Mouse (Mus musculus): Measurements from ENCODE around the gene Pnkp. TPM values are rescaled to one million over a fixed set of nuclear protein-coding genes. Genes with fewer than 3 reads are reported as not detected.
A peak's percentile ranks its signal among the peaks of the same experiment; 100 is the strongest.

Pnkp gene
- polyA plus RNA-seq, 1 experiment from 2014 or later, result 29.4 TPM

DNA sequence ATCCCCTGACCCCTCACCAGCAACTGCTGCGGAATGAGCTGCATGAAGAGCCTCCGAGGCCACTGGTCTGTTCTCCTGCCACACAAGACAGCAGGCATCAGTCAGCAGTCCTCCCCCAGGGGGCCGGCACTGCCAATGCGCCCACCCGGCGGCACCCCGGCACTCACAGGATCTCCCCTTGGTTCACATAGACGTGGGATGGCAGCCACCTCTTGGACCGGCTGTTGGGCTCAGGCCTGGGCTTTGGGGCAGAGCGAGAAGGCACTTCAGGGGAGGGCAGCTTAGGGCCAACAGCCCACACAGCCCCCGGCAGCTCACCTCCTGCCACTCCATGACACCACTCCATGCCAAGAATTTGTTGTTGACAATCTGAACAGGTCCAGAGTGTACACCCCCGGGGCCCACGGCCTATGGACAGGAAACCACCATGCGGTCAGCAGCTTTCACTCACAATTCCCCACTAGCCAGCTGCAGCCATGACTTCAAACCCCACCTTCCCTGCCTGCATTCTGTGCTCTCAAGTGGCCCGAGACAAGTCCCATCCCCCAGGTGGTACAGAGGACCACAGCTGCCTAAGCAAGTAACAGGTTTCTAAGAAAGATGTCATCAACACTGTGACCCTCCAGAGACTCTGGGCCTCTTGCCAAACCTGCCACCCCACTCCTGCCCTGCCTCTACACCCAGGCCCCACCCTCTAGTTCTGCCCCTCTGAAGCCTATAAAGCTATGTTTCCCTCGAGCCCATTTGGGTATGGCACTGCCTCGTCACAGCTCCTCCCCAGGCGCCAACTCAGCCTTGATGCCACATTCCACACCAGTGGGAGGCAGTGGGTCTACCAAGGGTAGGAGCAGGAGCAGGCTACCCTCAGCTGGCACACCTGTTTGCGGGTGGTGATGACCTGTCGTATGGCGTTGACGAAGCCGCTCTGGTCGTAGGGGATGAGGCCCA, 7.9 kb downstream of the Pnkp start:
- no peak for ATAC-seq
- H3K36me3 ChIP-seq (ENCODE audit: control insufficient read depth, insufficient read depth), result peaks cover 28% of the 10 kb centered on the region
- 80% methylated on average over 24 of the region's 24 CpGs for WGBS
- no peak overlapping the region for H3K4me2 ChIP-seq (ENCODE audit: low read length)
- H3K4me3 ChIP-seq (replicated peaks; ENCODE audit: low read length), result no peak overlapping the region
- no peak overlapping the region for H3K27ac ChIP-seq (ENCODE audit: low read length)
- peaks cover 44% of the 10 kb centered on the region for H3K4me1 ChIP-seq (replicated peaks; ENCODE audit: control insufficient read depth, insufficient read depth, low read length)
- H3K9me3 ChIP-seq (ENCODE audit: control insufficient read depth, low read length), result no peaks in the 10 kb centered on the region
- H3K9ac ChIP-seq (replicated peaks; ENCODE audit: low read depth, low read length), result no peak overlapping the region
- no peaks in the 10 kb centered on the region for H3K27me3 ChIP-seq (replicated peaks; ENCODE audit: control insufficient read depth, insufficient read depth, low read length)

DNA sequence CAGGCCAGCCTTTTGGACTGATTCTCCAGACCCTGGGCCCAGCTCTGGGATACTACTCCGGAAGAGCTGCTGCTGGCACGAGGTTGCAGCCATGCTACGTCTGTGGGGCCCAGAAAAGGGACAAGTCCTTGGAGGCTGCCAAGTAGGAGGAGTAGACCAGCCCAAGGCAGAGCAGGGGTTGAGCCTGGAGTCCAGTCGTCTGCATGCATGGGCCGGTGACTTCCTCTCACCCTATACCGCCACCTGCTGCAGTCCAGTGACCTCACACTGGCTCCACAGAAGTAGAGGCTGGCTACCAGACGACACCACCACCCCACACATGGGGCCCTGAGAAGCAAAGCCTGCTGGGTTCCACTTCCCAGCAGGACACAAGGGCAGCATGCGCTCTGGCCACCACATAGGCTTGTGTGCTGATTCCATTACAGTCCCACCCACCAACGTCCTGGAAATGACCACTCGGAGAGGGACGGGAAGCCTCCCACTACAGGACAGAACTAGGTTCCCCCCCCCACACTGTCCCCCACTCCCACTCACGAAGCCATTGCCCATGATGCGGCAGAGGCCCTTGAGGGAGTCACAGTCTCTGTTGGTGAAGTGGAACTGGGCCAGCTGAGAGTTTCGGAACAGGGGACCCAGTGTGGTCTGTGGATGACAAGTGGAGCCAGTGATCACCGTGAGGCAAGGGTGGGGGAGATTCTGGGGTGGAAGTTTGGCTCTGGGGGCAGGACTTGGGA, 9.5 kb downstream of the Pnkp start:
- 41% methylated on average over 15 of the region's 15 CpGs for WGBS
- H3K4me3 ChIP-seq (replicated peaks; ENCODE audit: low read length), result no peak overlapping the region
- H3K27ac ChIP-seq (ENCODE audit: low read length), result no peak overlapping the region
- ATAC-seq, result no peak
- no peaks in the 10 kb centered on the region for H3K27me3 ChIP-seq (replicated peaks; ENCODE audit: control insufficient read depth, insufficient read depth, low read length)
- H3K9me3 ChIP-seq (ENCODE audit: control insufficient read depth, low read length), result no peaks in the 10 kb centered on the region
- H3K9ac ChIP-seq (replicated peaks; ENCODE audit: low read depth, low read length), result 0 out of 2 replicates have a peak overlapping the region, but pooled peaks have one; percentile 28
- peak overlapping the region; percentile 95 for H3K4me2 ChIP-seq (ENCODE audit: low read length)
- H3K36me3 ChIP-seq (ENCODE audit: control insufficient read depth, insufficient read depth), result peaks cover 28% of the 10 kb centered on the region
- H3K4me1 ChIP-seq (replicated peaks; ENCODE audit: control insufficient read depth, insufficient read depth, low read length), result peaks cover 44% of the 10 kb centered on the region

DNA sequence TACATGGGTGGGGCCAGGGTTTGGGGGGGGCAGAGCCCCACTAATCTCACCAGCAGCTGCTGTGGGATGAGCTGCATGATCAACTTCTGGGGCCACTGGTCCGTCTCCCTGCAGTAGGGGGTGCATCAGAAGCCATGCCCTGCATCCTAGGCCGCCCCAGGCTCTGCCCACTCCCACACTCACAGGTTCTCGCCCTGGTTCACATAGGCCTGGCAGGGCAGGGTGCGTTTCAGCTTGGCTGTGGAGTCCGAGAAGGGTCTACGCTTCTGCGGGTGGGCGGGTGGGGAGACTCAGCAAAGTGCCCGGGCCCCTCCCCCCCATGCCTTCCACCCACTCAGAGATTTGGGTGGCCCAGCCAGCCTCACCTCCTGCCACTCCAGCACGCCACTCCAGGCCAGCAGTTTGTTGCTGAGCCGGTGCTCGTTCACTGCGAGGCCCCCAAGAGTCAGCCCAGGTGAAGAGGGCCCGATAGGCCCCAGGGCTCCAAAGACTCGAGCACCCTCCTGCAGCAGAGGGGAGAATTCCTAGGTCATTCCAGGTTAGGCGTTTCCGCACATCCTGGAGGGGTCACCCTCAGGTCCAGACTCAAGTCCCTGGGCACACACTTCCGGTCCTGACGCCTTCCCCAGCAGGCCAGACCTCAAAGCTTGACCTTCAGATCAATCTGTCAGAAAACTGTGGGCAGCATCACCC, 10.2 kb downstream of the Pnkp start:
- Histone ChIP-seq H3K4me3 (replicated peaks; ENCODE audit: low read length) (peak overlapping the region; percentile 91), H3K4me1 (replicated peaks; ENCODE audit: control insufficient read depth, insufficient read depth, low read length) (peaks cover 44% of the 10 kb centered on the region), H3K27me3 (replicated peaks; ENCODE audit: control insufficient read depth, insufficient read depth, low read length) (no peaks in the 10 kb centered on the region), H3K36me3 (ENCODE audit: control insufficient read depth, insufficient read depth) (peaks cover 28% of the 10 kb centered on the region), H3K9me3 (ENCODE audit: control insufficient read depth, low read length) (no peaks in the 10 kb centered on the region), H3K9ac (replicated peaks; ENCODE audit: low read depth, low read length) (peak overlapping the region; percentile 99), H3K27ac (ENCODE audit: low read length) (no peak overlapping the region), H3K4me2 (ENCODE audit: low read length) (peak overlapping the region; percentile 95)
- WGBS, result 70% methylated on average over 18 of the region's 19 CpGs
- no peak for ATAC-seq

- ATAC-seq, result no peak
- 45% methylated on average over 9 of the region's 9 CpGs for WGBS
- no peak overlapping the region for H3K27ac ChIP-seq (ENCODE audit: low read length)
These were observed 10.9 kb downstream of the Pnkp start for GRCm38 (mm10) chr7:44867802-44868201.

DNA sequence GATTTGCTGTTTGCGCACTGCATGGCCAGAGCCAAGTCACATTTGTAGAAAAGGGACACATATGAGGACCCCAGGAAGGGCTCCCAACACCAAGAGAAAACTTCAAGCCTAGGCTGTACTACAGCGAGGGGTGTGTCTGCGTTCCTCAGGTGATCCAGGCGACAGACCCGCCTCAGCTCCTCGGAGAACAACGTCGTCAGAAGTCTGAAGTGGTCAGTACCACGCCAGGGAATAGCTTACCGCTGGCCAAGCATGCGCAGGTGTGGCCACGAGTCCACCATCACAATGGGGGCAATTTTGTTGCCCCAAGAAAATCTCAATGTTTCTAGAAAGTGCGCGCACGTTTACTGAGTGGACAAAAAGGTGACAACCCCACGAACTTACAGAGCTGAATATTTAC, 11.5 kb downstream of the Pnkp start:
- peak overlapping the region; percentile 100 for H3K27ac ChIP-seq (ENCODE audit: low read length)
- peak overlapping the region; percentile 95 for H3K4me2 ChIP-seq (ENCODE audit: low read length)
- H3K4me3 ChIP-seq (replicated peaks; ENCODE audit: low read length), result peak overlapping the region; percentile 91
- no peaks in the 10 kb centered on the region for H3K9me3 ChIP-seq (ENCODE audit: control insufficient read depth, low read length)
- H3K4me1 ChIP-seq (replicated peaks; ENCODE audit: control insufficient read depth, insufficient read depth, low read length), result peaks cover 44% of the 10 kb centered on the region
- ATAC-seq, result no peak
- peak overlapping the region; percentile 99 for H3K9ac ChIP-seq (replicated peaks; ENCODE audit: low read depth, low read length)
- 3% methylated on average over 16 of the region's 16 CpGs for WGBS
- peaks cover 16% of the 10 kb centered on the region for H3K36me3 ChIP-seq (ENCODE audit: control insufficient read depth, insufficient read depth)
- H3K27me3 ChIP-seq (replicated peaks; ENCODE audit: control insufficient read depth, insufficient read depth, low read length), result no peaks in the 10 kb centered on the region

More at GRCm38 (mm10) chr7:44867802-44868201, 10.9 kb downstream of the Pnkp start:
- H3K9ac ChIP-seq (replicated peaks; ENCODE audit: low read depth, low read length), result peak overlapping the region; percentile 99
- peaks cover 44% of the 10 kb centered on the region for H3K4me1 ChIP-seq (replicated peaks; ENCODE audit: control insufficient read depth, insufficient read depth, low read length)
- H3K4me3 ChIP-seq (replicated peaks; ENCODE audit: low read length), result peak overlapping the region; percentile 91
- peak overlapping the region; percentile 95 for H3K4me2 ChIP-seq (ENCODE audit: low read length)
- H3K9me3 ChIP-seq (ENCODE audit: control insufficient read depth, low read length), result no peaks in the 10 kb centered on the region
- no peaks in the 10 kb centered on the region for H3K27me3 ChIP-seq (replicated peaks; ENCODE audit: control insufficient read depth, insufficient read depth, low read length)
- peaks cover 23% of the 10 kb centered on the region for H3K36me3 ChIP-seq (ENCODE audit: control insufficient read depth, insufficient read depth)

GRCm38 (mm10) chr7:44868919-44869696, 12.2 kb downstream of the Pnkp start:
- Histone ChIP-seq H3K36me3 (ENCODE audit: control insufficient read depth, insufficient read depth) (peaks cover 11% of the 10 kb centered on the region), H3K9ac (replicated peaks; ENCODE audit: low read depth, low read length) (peak overlapping the region; percentile 99), H3K4me1 (replicated peaks; ENCODE audit: control insufficient read depth, insufficient read depth, low read length) (peaks cover 44% of the 10 kb centered on the region), H3K27me3 (replicated peaks; ENCODE audit: control insufficient read depth, insufficient read depth, low read length) (no peaks in the 10 kb centered on the region), H3K4me2 (ENCODE audit: low read length) (peak overlapping the region; percentile 95), H3K4me3 (replicated peaks; ENCODE audit: low read length) (peak overlapping the region; percentile 91), H3K27ac (ENCODE audit: low read length) (peak overlapping the region; percentile 100), H3K9me3 (ENCODE audit: control insufficient read depth, low read length) (no peaks in the 10 kb centered on the region)
- under 1% methylated on average over 94 of the region's 108 CpGs for WGBS
- peak; percentile 18 for ATAC-seq

- Histone ChIP-seq H3K9me3 (ENCODE audit: control insufficient read depth, low read length) (no peaks in the 10 kb centered on the region), H3K36me3 (ENCODE audit: control insufficient read depth, insufficient read depth) (peaks cover 6% of the 10 kb centered on the region; the same call in 1 of the 2 replicates), H3K4me2 (ENCODE audit: low read length) (peak within 1 kb of the TSS; percentile 95), H3K27ac (ENCODE audit: low read length) (peak within 1 kb of the TSS; percentile 100), H3K4me3 (replicated peaks; ENCODE audit: low read length) (peak within 1 kb of the TSS; percentile 91), H3K27me3 (replicated peaks; ENCODE audit: control insufficient read depth, insufficient read depth, low read length) (no peaks in the 10 kb centered on the region), H3K9ac (replicated peaks; ENCODE audit: low read depth, low read length) (peak within 1 kb of the TSS; percentile 99), H3K4me1 (replicated peaks; ENCODE audit: control insufficient read depth, insufficient read depth, low read length) (peaks cover 40% of the 10 kb centered on the region)
- 8% methylated on average over 28 of the region's 29 CpGs for WGBS
- peak; percentile 95 for ATAC-seq
These were observed 13.0 kb downstream of the Pnkp start, which contains the start of gene Ptov1 for GRCm38 (mm10) chr7:44869697-44870528. TSS of gene Ptov1 (minus strand) at chr7:44869788.

GRCm38 (mm10) chr7:44870614-44871013, 13.7 kb downstream of the Pnkp start:
- Histone ChIP-seq H3K27ac (ENCODE audit: low read length) (peak overlapping the region; percentile 100), H3K36me3 (ENCODE audit: control insufficient read depth, insufficient read depth) (0 out of 2 replicates have a peak, but pooled peaks cover under 1% of the 10 kb centered on the region), H3K4me1 (replicated peaks; ENCODE audit: control insufficient read depth, insufficient read depth, low read length) (peaks cover 34% of the 10 kb centered on the region), H3K4me3 (replicated peaks; ENCODE audit: low read length) (peak overlapping the region; percentile 91), H3K4me2 (ENCODE audit: low read length) (peak overlapping the region; percentile 46), H3K27me3 (replicated peaks; ENCODE audit: control insufficient read depth, insufficient read depth, low read length) (no peaks in the 10 kb centered on the region), H3K9ac (replicated peaks; ENCODE audit: low read depth, low read length) (peak overlapping the region; percentile 39), H3K9me3 (ENCODE audit: control insufficient read depth, low read length) (no peaks in the 10 kb centered on the region)
- WGBS, result 80% methylated on average over 6 of the region's 6 CpGs
- ATAC-seq, result no peak
